Mouse (Mus musculus) liver, embryonic 14.5 days (tissue): Measurements from ENCODE around the gene Fgfr2. TPM values are rescaled to one million over a fixed set of nuclear protein-coding genes. Genes with fewer than 3 reads are reported as not detected.

Source experiments
- ATAC-seq: fragments of 200-750 bp; cut with Nextera tagmentation; 2 replicates; pipeline ENCODE4 v1.8.0; 2017; ENCODE audit warnings: moderate number of reproducible peaks, mild to moderate bottlenecking, moderate library complexity; ENCODE audit not compliant: insufficient read depth
- DNase-seq, 3 experiments: peaks; one replicate each; pipeline ENCODE4 v3.0.0-alpha.2; 2012 to 2013; ENCODE audit warnings: low read depth in 3 of 3, low spot score in 3 of 3
- H3K27ac ChIP-seq: fragments of 300-500 bp; sonication (generic); 2 replicates; pipeline ENCODE4 v1.5.1; 2014; ENCODE audit warnings: moderate library complexity, mild to moderate bottlenecking, control low read depth, inconsistent platforms
- H3K27me3 ChIP-seq: fragments of 300-500 bp; sonication (generic); 2 replicates; pipeline ENCODE4 v1.6.1; 2014; ENCODE audit warnings: mild to moderate bottlenecking, low read length, moderate library complexity; ENCODE audit not compliant: control insufficient read depth, insufficient read depth
- H3K36me3 ChIP-seq: fragments of 300-500 bp; sonication (generic); replicated peaks from 2 replicates; pipeline ENCODE4 v1.6.1; 2014; ENCODE audit warnings: low read depth; ENCODE audit not compliant: control insufficient read depth, insufficient read depth
- H3K4me1 ChIP-seq, 2 experiments: fragments of 200-500 bp in 1 of 2; fragments of 300-500 bp in 1 of 2; sonication (generic) in 1 of 2; replicated peaks; 2 replicates each; pipeline ENCODE4 v1.6.1; 2012 to 2014; ENCODE audit warnings: antibody characterized with exemption in 1 of 2, inconsistent platforms in 1 of 2, low read length in 1 of 2; ENCODE audit not compliant: control insufficient read depth in 2 of 2, insufficient read depth in 2 of 2
- H3K4me2 ChIP-seq: fragments of 300-500 bp; sonication (generic); 2 replicates; pipeline ENCODE4 v1.6.1; 2014; ENCODE audit warnings: low read depth, mild to moderate bottlenecking, control low read depth, moderate library complexity
- H3K4me3 ChIP-seq, 2 experiments: fragments of 200-500 bp in 1 of 2; fragments of 300-500 bp in 1 of 2; sonication (generic) in 1 of 2; 2 replicates each; pipeline ENCODE4 v1.5.1; 2012 to 2014; ENCODE audit warnings: low read depth in 2 of 2, low read length in 2 of 2, mild to moderate bottlenecking in 2 of 2, control low read depth in 1 of 2, inconsistent platforms in 1 of 2, moderate library complexity in 1 of 2; ENCODE audit not compliant: insufficient read depth in 1 of 2
- H3K9ac ChIP-seq: fragments of 300-500 bp; sonication (generic); replicated peaks from 2 replicates; pipeline ENCODE4 v1.6.1; 2014; ENCODE audit warnings: mild to moderate bottlenecking, control low read depth, moderate library complexity
- H3K9me3 ChIP-seq: fragments of 300-500 bp; sonication (generic); 2 replicates; pipeline ENCODE4 v1.6.1; 2016; ENCODE audit warnings: low read length, mixed read lengths; ENCODE audit not compliant: control insufficient read depth
- CTCF ChIP-seq: IDR thresholded peaks from 2 replicates; pipeline ENCODE4 v1.5.1; 2016; ENCODE audit warnings: antibody characterized with exemption, low read depth, control low read depth
- EP300 ChIP-seq: IDR thresholded peaks from 2 replicates; pipeline ENCODE4 v1.6.1; 2016; ENCODE audit warnings: antibody characterized with exemption, low read depth
- WGBS: fragments of 180-500 bp; shearing (Covaris S2); extraction: QIAGEN DNeasy Blood & Tissue Kit; methylation state at CpG from one replicate; pipeline ENCODE4 v1.1.7; 2014; ENCODE audit not compliant: insufficient replicate concordance; 5-methylcytosine and 5-hydroxymethylcytosine counted together
- polyA plus RNA-seq, 2 experiments: library from polyadenylated mRNA; depleted of rRNA in 1 of 2; stranded (reverse) in 1 of 2; unstranded in 1 of 2; fragments of >200 nt; fragmentation: Nextera tagmentation in 1 of 2; extraction: Ambion mirVana in 1 of 2; gene quantifications; 2 replicates each; pipeline versions ENCODE4 v1.2.1 to v1.2.3; 2012 to 2014

Fgfr2 gene
- polyA plus RNA-seq, 2 experiments, result 7.9 to 8.8 TPM

- ATAC-seq (no peak), DNase-seq (no peak)
- Histone ChIP-seq H3K4me1 (peaks cover 3 to 21% of the 10 kb centered on the region in 2 experiments; a peak in 3 of 4 replicates), H3K9ac (no peak overlapping the region), H3K36me3 (no peaks in the 10 kb centered on the region), H3K4me2 (no peak overlapping the region), H3K4me3 (no peak overlapping the region), H3K27me3 (no peaks in the 10 kb centered on the region), H3K27ac (no peak overlapping the region), H3K9me3 (no peaks in the 10 kb centered on the region)
- 86% methylated on average over 4 of the region's 4 CpGs for WGBS
- TF ChIP-seq EP300 (no peak), CTCF (no peak)
Observed at GRCm38 (mm10) chr7:132787022-132787421, 336.1 kb downstream of the Fgfr2 start.

DNA sequence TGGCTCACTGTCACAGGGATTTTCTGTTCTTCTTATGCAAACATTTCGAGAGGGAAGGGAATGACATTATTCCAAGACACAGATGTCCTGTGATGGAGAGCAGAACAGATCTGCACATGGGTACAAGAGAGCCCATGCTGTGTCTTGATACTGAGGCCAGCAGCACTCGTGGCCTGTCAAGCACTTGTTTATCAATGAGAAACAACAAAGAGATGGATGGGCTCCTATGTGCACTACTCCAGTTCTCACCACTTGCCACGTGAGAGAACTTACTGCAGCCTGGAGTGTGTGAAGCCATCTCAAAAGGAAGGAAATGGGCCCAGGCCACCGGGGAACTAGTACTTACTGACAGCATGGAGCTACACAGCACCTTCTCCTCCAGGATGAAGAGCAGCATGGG lies 336.6 kb downstream of the Fgfr2 start:
- Histone ChIP-seq H3K36me3 (no peaks in the 10 kb centered on the region), H3K4me3 (no peak overlapping the region), H3K9me3 (no peaks in the 10 kb centered on the region), H3K4me1 (peaks cover 3 to 23% of the 10 kb centered on the region in 2 experiments; a peak in 3 of 4 replicates), H3K27me3 (no peaks in the 10 kb centered on the region), H3K4me2 (no peak overlapping the region), H3K27ac (no peak overlapping the region), H3K9ac (no peak overlapping the region)
- TF ChIP-seq CTCF (no peak), EP300 (no peak)
- no peak for DNase-seq
- 26% methylated on average over 4 of the region's 4 CpGs for WGBS
- no peak for ATAC-seq

DNA sequence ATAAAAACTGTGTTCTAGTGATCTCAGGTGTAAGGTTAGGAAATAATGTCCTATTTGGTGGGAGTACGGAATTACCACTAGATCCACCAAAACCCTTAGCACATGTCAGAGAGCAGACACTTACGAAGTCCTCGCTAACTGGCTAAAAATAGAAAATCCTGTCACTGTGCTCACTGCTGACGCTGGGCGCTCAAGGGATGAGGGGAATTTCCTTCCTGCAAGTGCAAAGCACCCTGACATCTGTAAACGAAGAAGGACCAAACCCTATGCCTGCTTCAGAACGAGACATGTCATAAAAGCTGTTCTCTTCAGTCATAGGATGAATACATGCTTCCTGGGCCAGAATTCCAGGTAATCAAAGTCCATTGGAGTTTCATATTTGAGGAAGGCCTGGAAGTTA lies 337.1 kb downstream of the Fgfr2 start:
- ATAC-seq (no peak), DNase-seq (no peak)
- no peak for TF ChIP-seq EP300
- TF ChIP-seq CTCF, result no peak
- 60% methylated on average over 7 of the region's 7 CpGs for WGBS
- no peak overlapping the region for H3K9ac ChIP-seq
- H3K36me3 ChIP-seq, result no peaks in the 10 kb centered on the region
- H3K9me3 ChIP-seq, result no peaks in the 10 kb centered on the region
- no peak overlapping the region for H3K27ac ChIP-seq
- H3K27me3 ChIP-seq, result no peaks in the 10 kb centered on the region
- no peak overlapping the region for H3K4me2 ChIP-seq
- H3K4me3 ChIP-seq, result no peak overlapping the region
- H3K4me1 ChIP-seq, result peaks cover 3 to 23% of the 10 kb centered on the region in 2 experiments; a peak in 3 of 4 replicates

- Histone ChIP-seq H3K27me3 (no peaks in the 10 kb centered on the region), H3K36me3 (no peaks in the 10 kb centered on the region), H3K4me3 (no peak overlapping the region), H3K27ac (no peak overlapping the region), H3K9ac (no peak overlapping the region), H3K9me3 (no peaks in the 10 kb centered on the region), H3K4me2 (no peak overlapping the region), H3K4me1 (peaks cover 17 to 29% of the 10 kb centered on the region in 2 experiments)
- no peak for ATAC-seq
- DNase-seq, result no peak
- TF ChIP-seq EP300 (no peak), CTCF (no peak)
- 71% methylated on average over 5 of the region's 5 CpGs for WGBS
Observed at GRCm38 (mm10) chr7:132784101-132784500, 339.0 kb downstream of the Fgfr2 start.

DNA sequence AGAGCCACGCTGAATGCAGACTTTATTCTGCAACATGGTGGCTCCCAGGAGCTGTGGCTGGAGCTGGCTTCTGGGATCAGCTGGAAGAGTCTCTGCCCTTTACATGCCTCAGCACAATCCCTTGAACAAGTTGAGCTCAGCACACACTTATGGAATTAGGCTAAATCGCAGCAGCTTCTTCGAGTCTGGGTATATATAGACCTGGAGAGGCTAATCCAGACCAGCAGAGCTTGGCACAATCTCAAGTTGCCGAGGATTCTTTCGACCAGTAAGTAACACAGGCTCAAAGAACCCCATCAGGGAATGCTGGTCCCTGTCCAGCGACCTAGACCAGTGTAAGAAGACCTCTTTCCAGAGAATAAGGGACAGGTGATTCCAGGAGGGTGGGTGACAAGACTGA lies 341.3 kb downstream of the Fgfr2 start:
- H3K4me1 ChIP-seq, result peaks cover 39 to 47% of the 10 kb centered on the region in 2 experiments
- WGBS, result 74% methylated on average over 6 of the region's 6 CpGs
- H3K36me3 ChIP-seq, result no peaks in the 10 kb centered on the region
- no peaks in the 10 kb centered on the region for H3K27me3 ChIP-seq
- no peak overlapping the region for H3K4me3 ChIP-seq
- DNase-seq (no peak), ATAC-seq (no peak)
- H3K9ac ChIP-seq, result no peak overlapping the region
- no peak overlapping the region for H3K27ac ChIP-seq
- no peaks in the 10 kb centered on the region for H3K9me3 ChIP-seq
- H3K4me2 ChIP-seq, result no peak overlapping the region
- no peak for TF ChIP-seq EP300
- no peak for TF ChIP-seq CTCF
